Mouse (Mus musculus): Measurements from ENCODE around the gene Nav2. TPM values are rescaled to one million over a fixed set of nuclear protein-coding genes. Genes with fewer than 3 reads are reported as not detected.
A peak's percentile ranks its signal among the peaks of the same experiment; 100 is the strongest.

Gene Nav2
- polyA plus RNA-seq, 1 experiment: 51.7 TPM

- H3K4me3 ChIP-seq (ENCODE audit: low read depth, low read length): peak overlapping the region; percentile 88
- peak overlapping the region; percentile 39 for H3K9ac ChIP-seq (ENCODE audit: low read depth, poor library complexity, severe bottlenecking)
- H3K4me1 ChIP-seq (ENCODE audit: control insufficient read depth, insufficient read depth, low read length): no peaks in the 10 kb centered on the region
- peak overlapping the region; percentile 20; the same call in 1 of the 2 replicates for H3K27ac ChIP-seq (ENCODE audit: insufficient read depth, low read length)
- TF ChIP-seq CTCF (IDR thresholded peaks at IDR 0.05; ENCODE audit: low read depth, low read length) (no peak), POLR2A (IDR thresholded peaks at IDR 0.05; ENCODE audit: insufficient read depth, low read length) (no peak), EP300 (IDR thresholded peaks at IDR 0.05; ENCODE audit: insufficient read depth, low read depth, low read length) (peak; percentile 24; the same call in 1 of the 2 replicates)
- no peaks in the 10 kb centered on the region for H3K27me3 ChIP-seq (ENCODE audit: control insufficient read depth, insufficient read depth, low read length, poor library complexity, severe bottlenecking)
- H3K36me3 ChIP-seq (ENCODE audit: control insufficient read depth, insufficient read depth, low read length, poor library complexity, severe bottlenecking): no peaks in the 10 kb centered on the region
- H3K9me3 ChIP-seq (replicated peaks; ENCODE audit: control insufficient read depth, insufficient read depth, low read length, poor library complexity, severe bottlenecking): no peaks in the 10 kb centered on the region
Observed at GRCm38 (mm10) chr7:49245537-49246239, 337.2 kb downstream of the Nav2 start.

DNA sequence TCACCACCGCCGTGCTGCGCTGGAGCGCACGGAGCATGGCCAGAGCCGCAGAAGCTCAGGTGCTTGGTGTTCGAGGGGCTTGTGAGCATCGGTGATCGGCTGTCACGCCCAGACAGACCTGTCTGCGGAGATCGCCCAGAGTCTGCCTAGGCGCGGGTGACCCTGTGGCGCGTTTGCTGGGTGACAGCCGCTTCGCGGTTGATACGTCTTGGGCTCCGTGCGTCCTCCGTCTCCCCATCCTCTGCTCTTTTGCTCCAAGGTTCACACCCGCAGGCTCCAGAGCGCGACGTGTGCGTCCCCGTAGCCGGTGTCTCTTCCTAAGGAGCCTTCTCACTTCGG is 337.7 kb downstream of the Nav2 start:
- Histone ChIP-seq H3K4me3 (ENCODE audit: low read depth, low read length) (peak overlapping the region; percentile 88), H3K9me3 (replicated peaks; ENCODE audit: control insufficient read depth, insufficient read depth, low read length, poor library complexity, severe bottlenecking) (no peaks in the 10 kb centered on the region), H3K36me3 (ENCODE audit: control insufficient read depth, insufficient read depth, low read length, poor library complexity, severe bottlenecking) (no peaks in the 10 kb centered on the region), H3K27ac (ENCODE audit: insufficient read depth, low read length) (no peak overlapping the region), H3K4me1 (ENCODE audit: control insufficient read depth, insufficient read depth, low read length) (no peaks in the 10 kb centered on the region), H3K27me3 (ENCODE audit: control insufficient read depth, insufficient read depth, low read length, poor library complexity, severe bottlenecking) (no peaks in the 10 kb centered on the region), H3K9ac (ENCODE audit: low read depth, poor library complexity, severe bottlenecking) (0 out of 2 replicates have a peak overlapping the region, but pooled peaks have one; percentile 2)
- TF ChIP-seq POLR2A (IDR thresholded peaks at IDR 0.05; ENCODE audit: insufficient read depth, low read length) (no peak), EP300 (IDR thresholded peaks at IDR 0.05; ENCODE audit: insufficient read depth, low read depth, low read length) (no peak), CTCF (IDR thresholded peaks at IDR 0.05; ENCODE audit: low read depth, low read length) (no peak)

GRCm38 (mm10) chr7:49246584-49247481 is 338.3 kb downstream of the Nav2 start:
- H3K27me3 ChIP-seq (ENCODE audit: control insufficient read depth, insufficient read depth, low read length, poor library complexity, severe bottlenecking): no peaks in the 10 kb centered on the region
- no peak for TF ChIP-seq CTCF (IDR thresholded peaks at IDR 0.05; ENCODE audit: low read depth, low read length)

DNA sequence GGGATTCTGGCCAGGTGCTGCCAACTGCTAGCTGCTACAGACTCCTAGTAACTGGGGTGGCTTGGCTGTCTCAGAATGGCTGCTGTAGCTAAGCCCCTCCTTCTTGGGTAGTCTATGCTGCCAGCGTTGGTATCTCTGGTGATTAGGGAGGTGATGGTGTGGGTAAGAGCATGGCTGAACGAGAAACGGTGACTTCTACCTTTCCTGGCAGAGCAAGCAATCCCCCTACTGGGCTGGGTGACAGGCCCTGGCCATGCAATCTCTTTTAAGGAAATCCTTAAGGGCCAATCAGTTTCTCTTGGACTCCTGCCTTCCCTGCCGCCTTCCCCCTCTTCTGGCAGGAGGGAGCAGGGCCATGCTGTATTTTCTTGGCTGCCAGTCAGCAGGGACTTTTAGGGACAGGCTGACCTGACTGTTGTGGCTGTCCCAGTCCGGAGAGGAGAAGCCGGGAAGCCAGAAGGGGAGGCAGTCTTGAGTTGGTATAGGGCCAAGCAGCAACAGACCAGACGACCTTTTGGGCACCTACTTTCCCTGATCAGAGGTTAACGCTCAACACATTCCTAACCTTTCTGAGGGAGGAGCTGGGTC is 339.3 kb downstream of the Nav2 start:
- no peaks in the 10 kb centered on the region for H3K4me1 ChIP-seq (ENCODE audit: control insufficient read depth, insufficient read depth, low read length)
- no peaks in the 10 kb centered on the region for H3K9me3 ChIP-seq (replicated peaks; ENCODE audit: control insufficient read depth, insufficient read depth, low read length, poor library complexity, severe bottlenecking)
- no peaks in the 10 kb centered on the region for H3K36me3 ChIP-seq (ENCODE audit: control insufficient read depth, insufficient read depth, low read length, poor library complexity, severe bottlenecking)
- H3K4me3 ChIP-seq (ENCODE audit: low read depth, low read length): no peak overlapping the region
- H3K27me3 ChIP-seq (ENCODE audit: control insufficient read depth, insufficient read depth, low read length, poor library complexity, severe bottlenecking): no peaks in the 10 kb centered on the region
- H3K9ac ChIP-seq (ENCODE audit: low read depth, poor library complexity, severe bottlenecking): no peak overlapping the region
- TF ChIP-seq POLR2A (IDR thresholded peaks at IDR 0.05; ENCODE audit: insufficient read depth, low read length): no peak
- TF ChIP-seq CTCF (IDR thresholded peaks at IDR 0.05; ENCODE audit: low read depth, low read length): no peak
- TF ChIP-seq EP300 (IDR thresholded peaks at IDR 0.05; ENCODE audit: insufficient read depth, low read depth, low read length): no peak
- H3K27ac ChIP-seq (ENCODE audit: insufficient read depth, low read length): no peak overlapping the region

More at GRCm38 (mm10) chr7:49246584-49247481, 338.3 kb downstream of the Nav2 start:
- no peaks in the 10 kb centered on the region for H3K36me3 ChIP-seq (ENCODE audit: control insufficient read depth, insufficient read depth, low read length, poor library complexity, severe bottlenecking)
- H3K4me3 ChIP-seq (ENCODE audit: low read depth, low read length): peak overlapping the region; percentile 88
- no peaks in the 10 kb centered on the region for H3K4me1 ChIP-seq (ENCODE audit: control insufficient read depth, insufficient read depth, low read length)
- H3K9me3 ChIP-seq (replicated peaks; ENCODE audit: control insufficient read depth, insufficient read depth, low read length, poor library complexity, severe bottlenecking): no peaks in the 10 kb centered on the region
- no peak overlapping the region for H3K27ac ChIP-seq (ENCODE audit: insufficient read depth, low read length)
- H3K9ac ChIP-seq (ENCODE audit: low read depth, poor library complexity, severe bottlenecking): 0 out of 2 replicates have a peak overlapping the region, but pooled peaks have one; percentile 2

- Histone ChIP-seq H3K4me3 (ENCODE audit: low read depth, low read length) (no peak overlapping the region), H3K9me3 (replicated peaks; ENCODE audit: control insufficient read depth, insufficient read depth, low read length, poor library complexity, severe bottlenecking) (no peaks in the 10 kb centered on the region), H3K27ac (ENCODE audit: insufficient read depth, low read length) (no peak overlapping the region), H3K36me3 (ENCODE audit: control insufficient read depth, insufficient read depth, low read length, poor library complexity, severe bottlenecking) (no peaks in the 10 kb centered on the region), H3K27me3 (ENCODE audit: control insufficient read depth, insufficient read depth, low read length, poor library complexity, severe bottlenecking) (no peaks in the 10 kb centered on the region), H3K9ac (ENCODE audit: low read depth, poor library complexity, severe bottlenecking) (no peak overlapping the region), H3K4me1 (ENCODE audit: control insufficient read depth, insufficient read depth, low read length) (no peaks in the 10 kb centered on the region)
- TF ChIP-seq CTCF (IDR thresholded peaks at IDR 0.05; ENCODE audit: low read depth, low read length): no peak
- no peak for TF ChIP-seq EP300 (IDR thresholded peaks at IDR 0.05; ENCODE audit: insufficient read depth, low read depth, low read length)
- no peak for TF ChIP-seq POLR2A (IDR thresholded peaks at IDR 0.05; ENCODE audit: insufficient read depth, low read length)
Observed at GRCm38 (mm10) chr7:49248333-49249086, 340.0 kb downstream of the Nav2 start.

All from ES-Bruce4 (cell line).